Mouse (Mus musculus): Measurements from ENCODE around the gene M1ap. TPM values are rescaled to one million over a fixed set of nuclear protein-coding genes. Genes with fewer than 3 reads are reported as not detected.
A peak's percentile ranks its signal among the peaks of the same experiment; 100 is the strongest.

The M1ap gene
- total RNA-seq, 2 experiments from 2014 or later: not detected

- DNase-seq (ENCODE audit: low spot score in 2 of 2): no peak
Observed at GRCm38 (mm10) chr6:83006114-83006513, 59.4 kb downstream of the M1ap start.

- DNase-seq (ENCODE audit: low spot score in 2 of 2): no peak
Observed at GRCm38 (mm10) chr6:83008659-83009058, 62.0 kb downstream of the M1ap start.

- no peak for DNase-seq (ENCODE audit: low spot score in 2 of 2)
Observed at GRCm38 (mm10) chr6:83010010-83010409, 63.3 kb downstream of the M1ap start.

GRCm38 (mm10) chr6:83011255-83011654 is 64.6 kb downstream of the M1ap start:
- no peak for DNase-seq (ENCODE audit: low spot score in 2 of 2)

- DNase-seq (ENCODE audit: low spot score in 2 of 2): no peak
Observed at GRCm38 (mm10) chr6:83011756-83012155, 65.1 kb downstream of the M1ap start.

GRCm38 (mm10) chr6:83013444-83013843 is 66.7 kb downstream of the M1ap start:
- DNase-seq (ENCODE audit: low spot score in 2 of 2): no peak

GRCm38 (mm10) chr6:83014482-83015466 is 68.1 kb downstream of the M1ap start:
- peak in 1 of 2 experiments; percentile 8 for DNase-seq (ENCODE audit: low spot score in 2 of 2)

- no peak for DNase-seq (ENCODE audit: low spot score in 2 of 2)
Observed at GRCm38 (mm10) chr6:83015749-83016148, 69.0 kb downstream of the M1ap start.

- DNase-seq (ENCODE audit: low spot score in 2 of 2): peak in 1 of 2 experiments; percentile 5
Observed at GRCm38 (mm10) chr6:83017190-83017589, 70.5 kb downstream of the M1ap start.

GRCm38 (mm10) chr6:83019044-83019443 is 72.3 kb downstream of the M1ap start:
- no peak for DNase-seq (ENCODE audit: low spot score in 2 of 2)

GRCm38 (mm10) chr6:83020121-83020520 is 73.4 kb downstream of the M1ap start:
- DNase-seq (ENCODE audit: low spot score in 2 of 2): no peak

GRCm38 (mm10) chr6:83020836-83021593 is 74.3 kb downstream of the M1ap start:
- no peak for DNase-seq (ENCODE audit: low spot score in 2 of 2)

GRCm38 (mm10) chr6:83023008-83023407 is 76.3 kb downstream of the M1ap start:
- DNase-seq (ENCODE audit: low spot score in 2 of 2): no peak

- DNase-seq (ENCODE audit: low spot score in 2 of 2): no peak
Observed at GRCm38 (mm10) chr6:83023786-83024185, 77.1 kb downstream of the M1ap start.

- no peak for DNase-seq (ENCODE audit: low spot score in 2 of 2)
Observed at GRCm38 (mm10) chr6:83024421-83024820, 77.7 kb downstream of the M1ap start.

- DNase-seq (ENCODE audit: low spot score in 2 of 2): no peak
Observed at GRCm38 (mm10) chr6:83025221-83025620, 78.5 kb downstream of the M1ap start.

- no peak for DNase-seq (ENCODE audit: low spot score in 2 of 2)
Observed at GRCm38 (mm10) chr6:83027293-83027692, 80.6 kb downstream of the M1ap start.

GRCm38 (mm10) chr6:83027706-83028105 is 81.0 kb downstream of the M1ap start:
- no peak for DNase-seq (ENCODE audit: low spot score in 2 of 2)

- DNase-seq (ENCODE audit: low spot score in 2 of 2): no peak
Observed at GRCm38 (mm10) chr6:83029777-83030176, 83.1 kb downstream of the M1ap start.

GRCm38 (mm10) chr6:83031111-83031510 is 84.4 kb downstream of the M1ap start:
- no peak for DNase-seq (ENCODE audit: low spot score in 2 of 2)

- DNase-seq (ENCODE audit: low spot score in 2 of 2): no peak
Observed at GRCm38 (mm10) chr6:83031921-83032590, 85.4 kb downstream of the M1ap start.

All from adrenal gland, adult 18-20 months (tissue).